Mouse (Mus musculus): Measurements from ENCODE around the gene Mbd3. TPM values are rescaled to one million over a fixed set of nuclear protein-coding genes. Genes with fewer than 3 reads are reported as not detected.

Mbd3 gene
- polyA plus RNA-seq, 1 experiment = 143 TPM

DNA sequence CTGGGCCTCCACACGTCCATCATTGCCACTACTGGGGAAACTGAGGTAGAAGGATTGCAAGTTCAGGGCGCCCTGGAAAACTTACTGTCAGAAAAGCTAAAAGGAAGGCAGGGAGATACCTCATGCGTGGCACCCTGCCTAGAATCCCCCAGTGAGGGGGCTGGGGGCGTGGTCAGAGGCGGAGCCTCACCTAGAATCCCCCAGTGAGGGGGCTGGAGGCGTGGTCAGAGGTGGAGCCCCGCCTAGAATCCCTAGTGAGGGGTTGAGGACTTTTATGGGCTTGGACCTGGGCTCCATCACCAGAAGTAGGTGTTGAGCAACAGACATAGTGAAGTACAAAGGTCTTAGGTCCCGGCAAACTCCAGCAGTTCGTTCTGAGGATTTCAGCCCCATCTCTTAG, 36.9 kb upstream of the Mbd3 start:
- 14% methylated on average over 9 of the region's 9 CpGs for WGBS
- DNase-seq = no peak
- Histone ChIP-seq H3K4me3 (replicated peaks; ENCODE audit: extremely low read depth, low read depth, low read length) (no peak overlapping the region), H3K4me1 (ENCODE audit: control insufficient read depth, insufficient read depth, low read length) (0 out of 2 replicates have a peak, but pooled peaks cover 5% of the 10 kb centered on the region)
- TF ChIP-seq CTCF (IDR thresholded peaks at IDR 0.05; ENCODE audit: insufficient read depth, low read length) (no peak), POLR2A (IDR thresholded peaks at IDR 0.05; ENCODE audit: borderline replicate concordance, extremely low read depth, low read depth, low read length) (no peak)

DNA sequence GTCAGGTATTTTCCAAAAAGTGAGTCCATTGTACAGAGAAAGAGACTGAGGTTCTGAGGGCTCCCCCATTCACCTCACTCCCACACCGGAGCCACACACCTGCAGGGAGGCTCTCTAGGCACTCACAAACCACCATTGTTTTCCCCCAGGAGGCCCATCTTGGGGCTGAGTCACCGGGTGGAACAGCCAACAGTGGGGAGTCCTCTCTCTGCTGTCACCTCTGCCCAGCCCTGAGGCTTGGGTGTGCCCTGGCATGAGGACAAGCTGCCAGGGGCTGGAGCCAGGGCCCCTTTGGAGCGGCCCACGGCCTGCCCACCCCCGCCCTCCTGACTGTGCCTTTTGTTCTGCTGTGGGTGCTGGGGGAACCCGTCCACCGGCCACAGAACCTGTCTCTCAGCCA, 36.4 kb upstream of the Mbd3 start:
- WGBS = 21% methylated on average over 7 of the region's 7 CpGs
- no peak for TF ChIP-seq POLR2A (IDR thresholded peaks at IDR 0.05; ENCODE audit: borderline replicate concordance, extremely low read depth, low read depth, low read length)
- no peak for TF ChIP-seq CTCF (IDR thresholded peaks at IDR 0.05; ENCODE audit: insufficient read depth, low read length)
- DNase-seq = no peak

DNA sequence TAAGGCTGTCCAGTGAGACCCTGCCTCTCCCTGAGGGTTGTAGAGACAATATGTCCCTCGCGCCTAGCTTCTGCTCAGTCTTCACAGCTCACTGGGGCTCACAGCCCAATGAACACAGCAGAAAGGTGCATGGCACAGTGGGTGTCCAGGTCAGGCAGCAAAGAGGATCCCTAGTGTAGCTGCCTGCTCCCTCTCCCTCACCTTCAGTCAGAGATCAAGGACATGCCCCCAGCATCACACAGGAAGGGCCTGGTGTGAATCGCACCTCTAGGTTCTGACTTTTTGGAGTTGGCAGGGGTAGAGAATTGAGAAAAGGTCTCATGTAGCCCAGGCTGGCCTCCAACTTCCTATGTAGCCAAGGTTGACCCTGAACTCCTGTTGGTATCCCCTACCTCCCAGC, 35.5 kb upstream of the Mbd3 start:
- H3K4me3 ChIP-seq (replicated peaks; ENCODE audit: extremely low read depth, low read depth, low read length) = no peak overlapping the region
- 81% methylated on average over 3 of the region's 3 CpGs for WGBS
- 0 out of 2 replicates have a peak, but pooled peaks cover 5% of the 10 kb centered on the region for H3K4me1 ChIP-seq (ENCODE audit: control insufficient read depth, insufficient read depth, low read length)
- TF ChIP-seq CTCF (IDR thresholded peaks at IDR 0.05; ENCODE audit: insufficient read depth, low read length) (no peak), POLR2A (IDR thresholded peaks at IDR 0.05; ENCODE audit: borderline replicate concordance, extremely low read depth, low read depth, low read length) (no peak)
- DNase-seq = no peak

More for the DNA sequence above, 36.4 kb upstream of the Mbd3 start:
- H3K4me1 ChIP-seq (ENCODE audit: control insufficient read depth, insufficient read depth, low read length) = 0 out of 2 replicates have a peak, but pooled peaks cover 5% of the 10 kb centered on the region
- no peak overlapping the region for H3K4me3 ChIP-seq (replicated peaks; ENCODE audit: extremely low read depth, low read depth, low read length)

DNA sequence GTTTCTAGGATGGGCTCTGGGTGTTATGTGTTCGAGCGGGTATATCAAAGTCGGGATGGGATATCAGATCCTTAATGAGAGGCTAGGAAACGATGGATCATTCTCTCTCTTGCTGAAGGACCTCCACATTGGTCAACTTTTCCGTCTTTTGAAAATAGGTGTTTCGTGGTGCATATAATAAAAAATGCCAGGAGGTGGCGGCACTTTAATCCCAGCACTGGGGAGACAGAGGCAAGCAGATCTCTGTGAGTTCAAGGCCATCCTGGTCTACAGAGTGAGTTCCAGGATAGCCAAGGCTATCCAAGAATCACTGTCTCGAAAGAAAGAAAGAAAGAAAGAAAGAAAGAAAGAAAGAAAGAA, 34.9 kb upstream of the Mbd3 start:
- no peak for DNase-seq
- Histone ChIP-seq H3K4me3 (replicated peaks; ENCODE audit: extremely low read depth, low read depth, low read length) (no peak overlapping the region), H3K4me1 (ENCODE audit: control insufficient read depth, insufficient read depth, low read length) (0 out of 2 replicates have a peak, but pooled peaks cover 5% of the 10 kb centered on the region)
- no peak for TF ChIP-seq POLR2A (IDR thresholded peaks at IDR 0.05; ENCODE audit: borderline replicate concordance, extremely low read depth, low read depth, low read length)
- TF ChIP-seq CTCF (IDR thresholded peaks at IDR 0.05; ENCODE audit: insufficient read depth, low read length) = no peak
- 10% methylated on average over 8 of the region's 8 CpGs for WGBS

DNA sequence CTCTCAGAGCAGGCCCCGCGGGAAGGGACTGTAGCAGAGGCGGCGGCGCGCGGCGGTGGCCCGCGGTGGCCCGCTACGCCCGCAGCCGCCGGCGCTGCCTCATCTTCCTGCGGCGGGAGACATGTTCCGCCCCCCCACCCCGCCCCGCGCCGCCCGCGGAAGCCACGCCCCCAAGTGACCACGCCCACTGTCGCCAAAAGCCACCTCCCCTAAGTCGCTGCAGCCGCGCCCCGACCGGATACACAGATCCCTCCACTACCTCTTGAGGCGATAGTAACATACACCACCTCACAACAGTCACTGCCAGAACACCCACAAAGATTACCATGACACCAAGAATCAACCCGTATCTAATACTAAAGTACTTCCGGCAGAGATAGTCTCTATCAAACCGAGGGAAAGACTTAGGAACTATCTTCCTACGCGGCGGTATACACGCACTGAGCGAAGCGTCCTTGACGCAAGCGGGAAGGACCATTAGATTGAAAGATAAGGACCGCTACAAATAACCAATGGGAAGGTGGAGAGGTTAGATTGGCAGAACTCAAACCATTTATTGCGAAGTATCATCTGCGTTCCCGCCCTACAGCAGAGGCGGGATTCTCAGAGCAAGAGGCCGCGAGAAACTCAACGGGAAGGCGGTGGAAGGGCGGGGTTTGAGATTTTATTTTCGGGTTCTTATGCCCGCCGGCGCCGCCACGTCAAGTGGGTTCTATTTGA, 34.3 kb upstream of the Mbd3 start, which contains the start of gene Tcf3:
Gene Tcf3 (minus strand): TSS at position 135 of the 720 bp plus-strand sequence.
- peak; percentile 27; the same call in 1 of the 2 replicates for TF ChIP-seq POLR2A (IDR thresholded peaks at IDR 0.05; ENCODE audit: borderline replicate concordance, extremely low read depth, low read depth, low read length)
- no peak for TF ChIP-seq CTCF (IDR thresholded peaks at IDR 0.05; ENCODE audit: insufficient read depth, low read length)
- DNase-seq = peak; percentile 92
- H3K4me1 ChIP-seq (ENCODE audit: control insufficient read depth, insufficient read depth, low read length) = 0 out of 2 replicates have a peak, but pooled peaks cover 5% of the 10 kb centered on the region
- under 1% methylated on average over 49 of the region's 61 CpGs for WGBS
- H3K4me3 ChIP-seq (replicated peaks; ENCODE audit: extremely low read depth, low read depth, low read length) = peak within 1 kb of the TSS; percentile 92

DNA sequence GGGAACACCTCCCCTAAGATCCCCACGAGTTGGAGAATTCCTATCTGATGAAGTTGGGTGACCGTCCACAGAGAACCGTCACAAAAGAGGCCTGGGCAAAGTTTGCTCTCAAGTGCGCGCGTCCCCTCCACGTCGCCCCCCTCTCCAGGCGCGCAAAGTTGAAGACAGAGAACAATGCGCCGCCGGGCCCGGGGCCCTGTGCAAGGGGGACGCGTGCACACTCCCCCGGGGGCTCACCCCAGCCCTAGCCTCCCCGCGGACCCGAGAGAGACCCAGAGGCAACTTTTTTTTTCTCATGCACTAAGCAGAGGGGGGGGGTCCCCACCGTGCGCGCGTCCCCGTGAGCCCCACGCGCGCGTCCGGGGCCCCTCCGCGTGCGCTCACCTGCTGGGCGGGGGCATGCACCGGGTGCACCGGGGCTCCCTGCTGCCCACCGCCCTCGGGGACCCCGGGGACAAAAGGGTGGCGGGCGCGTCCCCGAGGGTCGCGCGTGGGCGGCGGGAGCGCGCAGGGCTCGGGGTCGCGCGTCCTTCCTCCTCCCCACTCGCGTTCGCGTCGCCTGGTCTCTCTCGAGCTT, 33.7 kb upstream of the Mbd3 start:
- DNase-seq = no peak
- TF ChIP-seq CTCF (IDR thresholded peaks at IDR 0.05; ENCODE audit: insufficient read depth, low read length) (no peak), POLR2A (IDR thresholded peaks at IDR 0.05; ENCODE audit: borderline replicate concordance, extremely low read depth, low read depth, low read length) (no peak; the same call in 1 of the 2 replicates)
- H3K4me1 ChIP-seq (ENCODE audit: control insufficient read depth, insufficient read depth, low read length) = 0 out of 2 replicates have a peak, but pooled peaks cover 5% of the 10 kb centered on the region
- peak overlapping the region; percentile 92 for H3K4me3 ChIP-seq (replicated peaks; ENCODE audit: extremely low read depth, low read depth, low read length)
- WGBS = under 1% methylated on average over 60 of the region's 60 CpGs

DNA sequence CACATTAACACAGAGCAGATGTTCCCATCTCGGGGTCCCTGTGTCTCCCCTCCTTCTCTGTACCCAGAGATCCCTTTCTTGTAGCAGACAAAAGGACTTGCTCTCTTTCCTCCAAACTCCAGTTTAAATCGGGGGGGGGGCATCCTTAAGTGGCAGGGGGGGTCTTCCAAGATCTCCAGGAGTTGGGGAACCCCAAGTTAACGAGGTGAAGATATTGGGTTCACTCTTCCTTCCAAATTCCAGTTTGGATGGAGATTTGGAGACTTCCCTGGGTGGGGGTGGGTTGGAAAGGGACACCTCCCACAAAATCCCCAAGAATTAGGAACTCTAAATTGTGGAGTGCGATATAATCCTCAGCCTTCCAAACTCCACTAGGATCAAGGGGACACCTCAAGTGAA, 33.0 kb upstream of the Mbd3 start:
- TF ChIP-seq CTCF (IDR thresholded peaks at IDR 0.05; ENCODE audit: insufficient read depth, low read length) = no peak
- TF ChIP-seq POLR2A (IDR thresholded peaks at IDR 0.05; ENCODE audit: borderline replicate concordance, extremely low read depth, low read depth, low read length) = no peak
- Histone ChIP-seq H3K4me3 (replicated peaks; ENCODE audit: extremely low read depth, low read depth, low read length) (peak overlapping the region; percentile 92), H3K4me1 (ENCODE audit: control insufficient read depth, insufficient read depth, low read length) (0 out of 2 replicates have a peak, but pooled peaks cover 5% of the 10 kb centered on the region)
- WGBS = 2% methylated on average over 4 of the region's 4 CpGs
- no peak for DNase-seq

DNA sequence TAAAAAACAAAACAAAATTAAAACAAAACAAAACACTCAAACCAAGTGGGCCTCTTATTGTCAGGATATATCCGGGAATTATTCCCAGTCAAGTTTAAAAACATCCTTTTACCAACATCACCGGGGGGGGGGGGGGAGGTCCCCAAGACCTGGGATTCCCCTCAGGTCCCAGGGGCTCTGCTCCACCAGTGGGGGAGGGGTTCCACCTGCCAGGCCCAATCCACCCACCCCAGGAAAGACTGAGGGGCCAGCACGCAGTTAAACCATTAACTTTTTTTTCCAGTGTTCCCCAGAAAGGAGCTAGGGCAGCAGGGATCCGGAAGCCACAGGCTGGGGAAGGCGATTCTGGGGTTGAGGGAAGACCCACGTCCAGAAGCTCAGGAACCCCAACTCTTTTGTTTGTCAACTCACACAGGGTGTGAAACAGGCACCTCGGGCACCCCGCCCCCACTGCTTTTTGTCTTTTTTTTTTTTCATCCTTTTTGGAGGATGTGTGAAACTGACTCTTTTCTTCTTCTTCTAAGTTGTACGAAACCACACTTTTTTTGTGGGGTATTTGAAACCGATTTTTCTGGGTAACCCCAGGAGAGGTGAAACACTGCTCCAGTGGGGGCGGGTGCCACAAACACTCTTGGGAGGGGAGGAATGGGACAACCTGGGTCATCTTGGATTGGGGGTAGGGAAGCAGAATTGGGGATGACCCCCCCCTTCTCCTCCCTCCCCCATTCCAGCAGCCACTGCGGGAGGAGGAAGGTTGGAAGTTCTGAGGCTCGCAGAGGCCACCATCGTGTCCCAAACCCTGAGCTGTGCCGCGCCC, 32.4 kb upstream of the Mbd3 start:
- 11% methylated on average over 16 of the region's 16 CpGs for WGBS

DNA sequence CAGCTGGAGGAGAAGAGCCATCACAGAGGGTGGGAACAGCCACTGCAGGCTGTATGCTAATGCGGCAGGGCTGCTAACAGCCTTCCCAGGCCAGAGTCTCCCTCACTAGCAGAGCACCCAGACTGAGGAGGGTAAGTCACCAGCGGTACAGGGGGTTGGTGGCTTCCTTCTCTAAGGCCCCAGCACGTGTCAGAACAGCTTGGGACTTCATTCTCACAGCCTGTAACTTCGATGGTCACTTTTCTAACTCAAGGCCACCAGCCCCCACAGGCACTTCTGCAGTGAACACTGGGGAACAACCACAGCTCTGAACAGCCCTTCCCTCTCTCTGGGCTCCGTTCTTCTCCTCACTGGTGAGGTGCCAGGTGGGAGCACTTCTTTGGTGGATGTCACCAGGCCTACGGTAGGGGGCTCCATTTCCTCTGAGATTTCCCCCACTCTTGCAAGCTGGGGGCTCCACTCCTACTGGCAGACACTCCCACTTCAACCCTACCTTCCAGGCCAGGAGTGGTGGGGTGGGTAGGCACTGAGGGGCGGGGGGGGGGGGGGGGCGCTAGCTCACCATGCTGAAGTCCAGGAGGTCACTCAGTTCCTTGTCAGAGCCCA, 31.1 kb upstream of the Mbd3 start:
- TF ChIP-seq POLR2A (IDR thresholded peaks at IDR 0.05; ENCODE audit: borderline replicate concordance, extremely low read depth, low read depth, low read length) (no peak), CTCF (IDR thresholded peaks at IDR 0.05; ENCODE audit: insufficient read depth, low read length) (no peak)
- Histone ChIP-seq H3K4me3 (replicated peaks; ENCODE audit: extremely low read depth, low read depth, low read length) (no peak overlapping the region), H3K4me1 (ENCODE audit: control insufficient read depth, insufficient read depth, low read length) (0 out of 2 replicates have a peak, but pooled peaks cover 5% of the 10 kb centered on the region)
- 53% methylated on average over 8 of the region's 8 CpGs for WGBS
- no peak for DNase-seq

More for the DNA sequence above, 32.4 kb upstream of the Mbd3 start:
- no peak for DNase-seq
- no peak for TF ChIP-seq CTCF (IDR thresholded peaks at IDR 0.05; ENCODE audit: insufficient read depth, low read length)
- peak overlapping the region; percentile 92 for H3K4me3 ChIP-seq (replicated peaks; ENCODE audit: extremely low read depth, low read depth, low read length)
- 0 out of 2 replicates have a peak, but pooled peaks cover 5% of the 10 kb centered on the region for H3K4me1 ChIP-seq (ENCODE audit: control insufficient read depth, insufficient read depth, low read length)

Measured in lung, adult 2 months (tissue).